Mouse (Mus musculus) gastrocnemius, postnatal 14 days (tissue): ENCODE data around the gene Ugt1a6a. TPM values are rescaled to one million over a fixed set of nuclear protein-coding genes. Genes with fewer than 3 reads are reported as not detected.
A peak's percentile ranks its signal among the peaks of the same experiment; 100 is the strongest.

ENCODE experiments used
- DNase-seq: peaks from one replicate; pipeline ENCODE4 v3.0.0; 2021; ENCODE audit warnings: mixed read lengths
- intact Hi-C: fragments of 180-260 bp; cut with DNase I; formaldehyde crosslinking; loops from one replicate; pipeline ENCODE4 v1.15.1; 2025; ENCODE audit warnings: low total_unique reads
- total RNA-seq, 2 experiments: library from RNA; stranded (reverse); gene quantifications; 2 replicates each; pipeline ENCODE4 v1.2.3; 2021

Ugt1a6a gene
- total RNA-seq, 2 experiments from 2014 or later: 2.1 to 2.4 TPM

- intact Hi-C loops: no loop called here
These were observed 125.0 kb downstream of the Ugt1a6a start for GRCm38 (mm10) chr1:88259643-88260024.

GRCm38 (mm10) chr1:88260114-88260513 lies 125.5 kb downstream of the Ugt1a6a start:
- no peak for DNase-seq
- intact Hi-C loops: no loop called here

More at GRCm38 (mm10) chr1:88259643-88260024, 125.0 kb downstream of the Ugt1a6a start:
- no peak for DNase-seq

GRCm38 (mm10) chr1:88260604-88261377 lies 126.2 kb downstream of the Ugt1a6a start:
- intact Hi-C loops: no loop called here

GRCm38 (mm10) chr1:88261706-88262105 lies 127.1 kb downstream of the Ugt1a6a start:
- intact Hi-C loops: no loop called here

More at GRCm38 (mm10) chr1:88260604-88261377, 126.2 kb downstream of the Ugt1a6a start:
- no peak for DNase-seq

GRCm38 (mm10) chr1:88262255-88262654 lies 127.6 kb downstream of the Ugt1a6a start:
- peak; percentile 66 for DNase-seq
- intact Hi-C loops: no loop called here

More at GRCm38 (mm10) chr1:88261706-88262105, 127.1 kb downstream of the Ugt1a6a start:
- no peak for DNase-seq

GRCm38 (mm10) chr1:88262961-88263360 lies 128.4 kb downstream of the Ugt1a6a start:
- no peak for DNase-seq
- intact Hi-C loops: no loop called here

- DNase-seq: no peak
- intact Hi-C loops: no loop called here
These were observed 129.2 kb downstream of the Ugt1a6a start for GRCm38 (mm10) chr1:88263778-88264177.

- no peak for DNase-seq
- intact Hi-C loops: no loop called here
These were observed 129.7 kb downstream of the Ugt1a6a start for GRCm38 (mm10) chr1:88264237-88264868.

GRCm38 (mm10) chr1:88264869-88265240 lies 130.2 kb downstream of the Ugt1a6a start:
- intact Hi-C loops: no loop called here

GRCm38 (mm10) chr1:88266123-88266522 lies 131.5 kb downstream of the Ugt1a6a start:
- no peak for DNase-seq
- intact Hi-C loops: no loop called here

More at GRCm38 (mm10) chr1:88264869-88265240, 130.2 kb downstream of the Ugt1a6a start:
- DNase-seq: no peak

GRCm38 (mm10) chr1:88267489-88267888 lies 132.9 kb downstream of the Ugt1a6a start:
- DNase-seq: no peak
- intact Hi-C loops: no loop called here

GRCm38 (mm10) chr1:88268070-88268469 lies 133.5 kb downstream of the Ugt1a6a start:
- intact Hi-C loops: no loop called here
- DNase-seq: no peak

Other genes starting within 250 kb of the Ugt1a6a start
- 10 to 100 TPM; 11.4 to 12.5 TPM for gene Usp40, start 126.3 kb upstream of the Ugt1a6a start, total RNA-seq
- not detected for gene Ugt1a10, start 79.4 kb upstream of the Ugt1a6a start, total RNA-seq
- gene Ugt1a9, start 64.0 kb upstream of the Ugt1a6a start, total RNA-seq: not detected
- gene Ugt1a8, start 47.0 kb upstream of the Ugt1a6a start, total RNA-seq: not detected
- gene Ugt1a7c, start 39.7 kb upstream of the Ugt1a6a start, total RNA-seq: under 1 TPM; 0.60 to 0.94 TPM
- gene Ugt1a6b, start 31.6 kb upstream of the Ugt1a6a start, total RNA-seq: under 1 TPM; 0.38 to 0.43 TPM
- under 1 TPM; 0.14 to 0.33 TPM for gene Ugt1a5, start 31.2 kb downstream of the Ugt1a6a start, total RNA-seq
- not detected for gene Ugt1a2, start 65.8 kb downstream of the Ugt1a6a start, total RNA-seq
- under 1 TPM; 0.22 to 0.39 TPM for gene Dnajb3, start 71.0 kb downstream of the Ugt1a6a start, total RNA-seq
- under 1 TPM in 1 of 2 experiments, not detected in 1; 0.12 TPM for gene Ugt1a1, start 77.2 kb downstream of the Ugt1a6a start, total RNA-seq
- gene Mroh2a, start 92.2 kb downstream of the Ugt1a6a start, total RNA-seq: not detected
- 10 to 100 TPM; 16.8 to 17.1 TPM for gene Hjurp, start 142.8 kb downstream of the Ugt1a6a start, total RNA-seq
- not detected for gene Trpm8, start 142.9 kb downstream of the Ugt1a6a start, total RNA-seq